Mouse (Mus musculus) lung, postnatal 0 days (tissue): ENCODE measurements at regions not wholly inside any gene's neighbourhood (a gene's known extent, or its start where the extent isn't known, plus 50 kb on each side); places are given as distances from the start of the nearest gene placed in this dataset.

Experiments
- CTCF ChIP-seq: IDR thresholded peaks from 2 replicates; pipeline ENCODE4 v1.5.1; 2016; ENCODE audit warnings: antibody characterized with exemption, mild to moderate bottlenecking
- EP300 ChIP-seq: IDR thresholded peaks from 2 replicates; pipeline ENCODE4 v1.6.1; 2016; ENCODE audit warnings: antibody characterized with exemption, mild to moderate bottlenecking, control low read depth

GRCm38 (mm10) chr1:94140518-94140917, 88.2 kb upstream of the Pdcd1 start:
- TF ChIP-seq EP300 (no peak), CTCF (no peak)
